Mouse (Mus musculus) adrenal gland, adult 18-20 months (tissue): Measurements from ENCODE around the gene Plekhh2. TPM values are rescaled to one million over a fixed set of nuclear protein-coding genes. Genes with fewer than 3 reads are reported as not detected.

Source experiments
- DNase-seq, 2 experiments: peaks; one replicate each; pipeline ENCODE4 v3.0.0; 2021 to 2022; ENCODE audit warnings: low spot score in 2 of 2
- total RNA-seq, 2 experiments: library from RNA; stranded (reverse); gene quantifications; 1 replicate in 1 of 2; 2 replicates in 1 of 2; pipeline ENCODE4 v1.2.3; 2021

The Plekhh2 gene
- total RNA-seq, 2 experiments from 2014 or later, result 2.5 to 3.9 TPM

DNA sequence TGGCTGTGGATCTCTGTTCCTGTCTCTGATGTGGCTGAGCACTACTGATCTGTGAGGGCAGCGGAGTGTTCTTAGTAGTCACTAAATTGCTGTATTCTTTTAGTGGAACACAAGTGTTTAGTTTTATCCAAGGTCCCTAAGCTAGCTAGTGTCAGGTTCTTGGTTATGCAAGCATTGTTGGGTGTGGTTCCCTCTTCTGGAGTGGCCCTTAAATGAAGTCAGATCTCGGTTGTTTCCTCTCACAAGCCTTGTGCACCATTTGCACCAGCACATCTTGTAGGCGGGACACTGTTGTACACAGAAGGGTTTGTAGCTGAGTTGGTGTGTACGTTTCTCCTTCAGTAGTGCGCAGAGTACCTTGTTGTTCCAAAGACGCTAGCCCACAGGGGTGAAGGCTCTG, 126.3 kb downstream of the Plekhh2 start:
- DNase-seq, result no peak

DNA sequence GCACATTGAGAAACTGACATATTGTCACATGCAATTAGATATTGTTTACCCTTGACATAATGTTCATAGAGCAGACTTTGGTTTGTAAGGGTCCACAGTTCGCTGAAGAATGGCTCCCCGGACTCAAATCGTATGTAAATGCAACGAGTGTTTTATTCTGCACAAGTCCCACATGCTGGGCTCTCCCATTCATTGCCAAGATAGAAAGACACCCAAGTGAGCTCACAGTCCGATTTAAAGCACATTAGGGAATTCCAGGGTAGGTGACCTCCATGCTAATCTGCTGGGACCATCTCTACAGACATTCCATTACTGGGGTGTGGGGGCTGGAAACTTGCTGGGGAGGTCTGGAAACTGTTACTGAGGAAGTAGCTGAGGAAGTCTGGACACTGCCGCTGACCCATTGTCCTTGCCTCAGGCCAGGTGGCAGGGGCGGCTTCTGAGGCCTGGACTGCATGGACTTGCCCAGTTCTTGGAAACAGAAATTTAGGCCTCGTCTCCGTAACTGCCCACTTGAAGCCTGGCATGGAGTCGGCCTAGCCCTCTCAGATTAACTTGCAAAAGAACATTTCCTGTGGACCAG, 128.2 kb downstream of the Plekhh2 start:
- no peak for DNase-seq

DNA sequence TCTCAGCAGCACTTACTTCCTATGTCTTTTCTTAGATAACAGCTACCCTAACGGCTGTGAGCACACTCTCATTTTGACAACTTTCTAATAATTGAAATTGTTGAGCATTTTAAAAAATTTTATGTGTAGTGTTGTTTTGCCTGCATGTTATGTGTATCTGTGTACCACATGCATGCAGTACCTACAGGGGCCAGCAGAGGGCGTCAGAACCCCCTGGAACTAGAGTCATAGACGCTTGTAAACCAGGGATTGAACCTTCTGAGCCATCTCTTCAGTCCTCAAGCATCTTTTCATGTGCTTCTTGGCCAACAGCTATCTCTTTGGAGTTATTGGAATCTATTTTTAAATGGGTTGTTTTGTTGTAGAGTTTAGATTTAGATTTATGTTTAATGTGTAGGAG, 130.2 kb downstream of the Plekhh2 start:
- peak; percentile 27 to 58 for DNase-seq

DNA sequence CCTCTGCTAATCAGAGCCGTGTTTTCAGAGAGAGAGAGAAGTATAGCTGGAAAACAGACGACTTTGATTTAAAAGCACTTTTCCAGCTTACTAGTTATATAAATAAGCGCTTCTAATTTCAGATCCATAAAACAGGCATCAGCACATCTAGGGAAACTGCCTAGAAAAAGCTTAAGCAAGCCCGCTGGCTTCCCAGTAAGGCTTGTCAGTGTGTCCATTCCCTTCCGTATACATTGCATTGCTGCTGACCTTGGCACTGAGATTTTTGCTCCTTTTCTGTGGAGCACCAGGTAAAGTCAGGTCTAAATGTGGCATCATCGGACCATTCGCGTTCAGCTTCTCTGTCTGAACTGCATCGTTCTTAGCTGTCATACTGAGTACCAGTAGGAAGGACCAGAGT, 130.6 kb downstream of the Plekhh2 start:
- no peak for DNase-seq

DNA sequence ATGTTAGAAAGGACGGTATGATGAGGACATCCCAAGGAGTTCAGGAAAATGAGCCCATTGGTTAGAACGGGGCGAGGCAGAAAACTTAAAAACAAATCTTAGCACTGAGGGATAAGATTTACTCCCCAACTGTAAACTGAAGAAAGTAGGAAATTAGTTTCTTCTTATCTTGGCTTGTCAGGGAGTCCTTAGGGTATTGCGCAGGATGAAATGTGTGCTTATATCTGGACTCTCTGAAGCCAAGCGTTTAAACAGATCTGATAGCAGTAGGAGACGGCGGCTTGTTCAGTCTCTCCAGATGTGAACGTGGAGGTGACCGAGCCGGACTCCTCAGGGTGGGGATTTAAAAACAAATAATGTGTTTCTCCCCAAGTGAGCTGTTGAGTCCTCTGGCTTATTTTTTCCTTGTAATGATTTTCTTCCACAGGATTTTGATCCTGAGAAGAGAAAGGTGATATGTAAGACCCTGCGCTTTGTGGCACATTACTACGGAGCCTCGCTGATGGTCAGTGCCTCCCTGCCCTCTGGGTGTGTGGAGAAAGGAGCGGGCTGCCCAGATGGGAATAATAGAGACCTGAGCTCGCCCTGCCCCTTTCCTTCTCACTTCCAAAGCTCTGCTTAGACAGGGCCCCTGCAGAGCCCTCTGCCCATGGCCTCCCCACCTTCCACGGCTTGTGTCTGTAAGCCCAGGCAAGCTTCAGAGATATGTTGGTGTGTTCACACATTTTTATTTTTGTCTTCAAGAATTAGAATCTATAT, 132.8 kb downstream of the Plekhh2 start:
- DNase-seq, result no peak

DNA sequence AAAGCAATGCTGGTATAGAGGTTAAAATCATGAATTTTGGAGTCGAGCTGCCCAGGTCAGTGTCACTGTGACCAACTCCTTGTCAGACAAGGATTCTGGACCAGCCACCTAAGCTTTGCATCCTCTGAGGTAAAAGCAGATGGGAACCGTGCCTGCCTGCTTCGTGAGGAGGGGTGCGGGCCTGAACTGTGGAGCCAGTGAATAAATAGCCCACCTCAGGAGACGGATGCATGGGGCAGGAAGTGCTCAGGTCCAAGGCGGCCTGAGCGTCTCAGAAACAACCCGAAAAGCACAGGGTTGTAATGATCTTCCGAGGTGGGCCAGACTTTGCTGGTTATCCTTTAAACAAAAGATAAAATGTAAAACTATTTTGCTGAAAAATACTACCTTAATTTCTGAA, 133.4 kb downstream of the Plekhh2 start:
- no peak for DNase-seq

DNA sequence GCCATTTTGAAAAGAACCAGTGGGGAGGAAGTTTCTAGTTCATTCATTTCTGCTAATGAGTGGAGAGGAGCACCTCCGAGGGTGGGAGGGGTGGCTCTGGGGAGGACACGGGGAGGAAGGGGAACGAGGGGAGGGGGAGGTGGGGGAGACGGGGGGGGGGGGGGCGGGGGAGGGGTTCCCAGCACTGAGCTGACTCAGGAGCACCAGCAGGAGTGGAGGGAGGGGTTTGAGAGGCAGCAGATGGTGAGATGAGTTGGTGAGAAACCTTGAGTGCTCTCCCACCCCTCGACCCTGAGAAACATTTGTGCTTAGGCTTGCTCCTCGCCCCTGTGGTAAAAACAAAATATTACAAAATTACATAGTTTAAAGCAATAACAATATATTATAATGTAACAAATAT, 134.2 kb downstream of the Plekhh2 start:
- DNase-seq, result no peak

DNA sequence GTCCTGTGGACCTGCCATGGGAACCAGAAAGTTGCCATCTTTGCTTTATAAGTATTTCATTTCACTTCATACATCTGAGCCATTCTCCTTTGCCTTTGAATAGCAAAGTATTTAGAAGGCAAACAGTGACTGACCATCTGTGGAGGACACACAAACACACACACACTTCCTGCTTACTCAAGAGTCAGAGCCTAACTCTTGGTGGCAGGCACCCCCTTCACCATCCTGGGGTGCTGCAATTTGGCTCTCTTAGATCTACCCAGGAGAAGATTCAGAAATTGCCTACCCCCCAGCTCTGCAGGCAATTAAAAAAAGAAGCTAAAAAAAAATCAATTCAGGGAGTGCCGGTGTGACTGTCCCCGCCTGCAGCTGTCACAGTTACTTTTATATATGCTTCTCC, 134.8 kb downstream of the Plekhh2 start:
- no peak for DNase-seq

DNA sequence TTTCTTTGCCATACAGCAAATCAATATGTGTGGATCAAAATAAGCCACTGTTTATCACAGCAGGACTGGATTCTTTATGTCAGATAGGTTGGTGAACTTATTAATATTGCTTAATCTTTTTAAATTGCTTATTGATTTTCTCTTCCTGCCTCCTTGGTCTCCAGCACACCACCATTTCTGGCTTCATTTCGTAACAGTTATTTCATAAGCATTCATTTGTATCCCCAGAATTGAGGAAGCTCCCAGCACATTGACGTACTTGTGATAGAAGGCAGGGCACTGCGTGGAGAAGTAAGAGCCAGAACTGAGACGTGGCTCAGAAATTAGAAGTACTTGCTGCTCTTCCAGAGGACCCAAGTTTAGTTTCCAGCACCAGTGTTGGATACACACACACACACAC, 135.9 kb downstream of the Plekhh2 start:
- DNase-seq, result no peak

DNA sequence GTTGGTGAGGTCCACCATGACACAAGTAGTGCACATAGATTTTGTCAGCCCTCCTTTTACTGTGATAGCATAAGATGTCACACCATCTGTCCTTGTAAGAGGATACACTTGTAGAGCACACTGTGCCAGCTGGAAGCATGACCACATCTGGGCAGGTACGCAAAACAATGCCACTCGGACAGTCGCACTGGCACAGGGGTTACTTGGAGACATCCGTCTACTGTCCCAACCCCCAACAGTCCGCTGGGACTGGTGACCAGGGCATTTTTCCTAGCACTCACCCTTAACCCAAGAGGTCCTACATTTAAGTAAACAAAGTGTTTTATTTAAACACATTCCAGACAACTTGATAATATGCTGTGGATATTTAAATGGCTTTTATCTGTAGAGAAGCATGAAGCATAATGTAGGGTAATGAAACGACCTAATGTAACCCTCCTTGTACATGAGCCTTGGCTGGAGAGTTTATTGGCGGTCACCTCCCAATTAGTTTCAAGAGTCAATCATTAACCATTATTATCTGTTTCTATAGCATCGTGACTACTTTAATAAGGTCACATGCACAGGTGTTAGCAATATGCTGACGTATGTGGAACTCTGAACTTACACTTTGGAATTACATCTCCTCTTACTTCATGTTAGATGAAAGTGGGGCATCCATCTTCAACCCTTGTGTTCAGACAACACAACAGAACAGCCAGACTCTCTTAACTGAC, 138.8 kb downstream of the Plekhh2 start:
- no peak for DNase-seq

DNA sequence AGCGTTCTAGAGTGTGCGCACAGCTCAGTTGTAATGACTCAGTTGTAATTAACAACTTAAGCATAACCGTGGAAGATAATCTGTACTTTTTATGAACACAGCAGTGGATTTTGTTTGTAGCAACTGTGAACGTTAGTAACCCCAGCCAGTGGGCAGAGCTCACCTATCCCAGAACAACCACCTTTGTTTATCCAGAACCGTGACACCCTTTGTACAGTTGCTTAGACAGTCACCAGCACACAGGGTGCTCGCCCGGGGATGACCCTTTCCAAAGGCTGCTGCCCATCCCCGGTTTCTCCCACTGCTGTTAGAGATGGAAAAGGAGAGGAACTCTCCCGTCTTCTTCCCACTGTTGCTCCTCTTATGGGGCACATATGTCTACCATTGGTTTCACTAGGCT, 141.8 kb downstream of the Plekhh2 start:
- no peak for DNase-seq

DNA sequence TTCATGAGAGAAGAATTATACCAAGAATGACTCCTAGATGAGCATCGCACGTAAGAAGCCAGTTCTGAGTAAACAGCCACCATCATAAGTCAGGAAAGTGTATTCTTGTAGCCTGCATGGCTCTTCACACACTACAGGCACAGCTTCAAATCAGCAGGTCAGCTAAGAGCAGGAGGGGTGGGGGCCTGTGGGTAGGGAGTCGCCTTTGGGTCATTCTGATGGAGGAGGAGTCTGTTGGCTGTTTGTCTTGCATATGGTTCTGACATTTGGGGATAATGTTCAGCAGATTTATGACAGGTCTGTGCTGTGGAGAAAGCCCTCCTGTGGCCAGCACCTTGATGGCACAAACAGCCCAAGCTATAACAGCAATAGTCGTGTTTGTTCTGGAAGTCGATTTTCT, 144.5 kb downstream of the Plekhh2 start:
- no peak for DNase-seq

DNA sequence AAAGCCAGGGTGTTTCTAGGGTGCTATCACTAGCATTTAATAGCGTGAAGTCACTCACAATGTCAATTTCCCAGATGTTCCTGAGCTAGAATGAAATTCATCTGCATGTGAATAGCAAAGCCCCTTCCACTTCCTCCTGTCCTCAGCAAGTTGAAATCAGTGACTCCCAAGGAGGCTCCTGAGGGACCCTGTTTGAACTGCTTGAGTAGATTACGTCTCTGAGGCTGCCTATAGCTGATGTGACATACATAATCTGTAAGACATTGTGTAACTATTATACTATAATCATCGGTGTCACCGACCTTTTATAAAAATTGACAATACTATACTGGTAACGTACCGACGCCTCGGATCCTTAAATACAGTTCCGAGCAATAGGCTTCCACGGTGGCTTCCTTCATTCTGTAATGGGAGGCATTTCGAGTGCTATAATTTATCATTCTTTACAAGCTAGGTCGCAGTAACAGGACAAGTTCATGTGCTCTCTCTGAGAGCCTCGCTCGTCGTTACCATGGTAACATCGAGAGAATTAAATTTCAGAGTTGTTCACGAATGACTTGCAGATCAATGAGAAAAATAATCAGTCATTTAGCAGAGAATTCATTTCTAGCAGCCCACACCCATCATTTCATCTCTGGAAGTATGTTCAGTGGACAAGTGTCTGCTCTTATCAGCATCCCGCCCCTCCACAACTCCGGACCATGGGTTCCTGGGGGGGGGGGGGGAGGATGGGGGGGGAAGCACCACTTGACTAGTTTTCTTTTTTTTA, 145.1 kb downstream of the Plekhh2 start:
- DNase-seq, result no peak

DNA sequence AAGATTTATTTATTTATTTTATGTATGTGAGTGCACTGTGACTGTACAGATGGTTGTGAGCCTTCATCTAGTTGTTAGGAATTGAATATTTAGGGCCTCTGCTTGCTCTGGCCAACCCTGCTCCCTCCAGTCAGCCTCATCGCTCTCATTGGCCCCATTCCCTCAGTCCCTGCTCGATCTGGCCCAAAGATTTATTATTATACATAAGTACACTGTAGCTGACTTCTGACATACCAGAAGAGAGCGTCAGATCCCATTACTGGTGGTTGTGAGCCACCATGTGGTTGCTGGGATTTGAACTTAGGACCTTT, 145.7 kb downstream of the Plekhh2 start:
- no peak for DNase-seq

DNA sequence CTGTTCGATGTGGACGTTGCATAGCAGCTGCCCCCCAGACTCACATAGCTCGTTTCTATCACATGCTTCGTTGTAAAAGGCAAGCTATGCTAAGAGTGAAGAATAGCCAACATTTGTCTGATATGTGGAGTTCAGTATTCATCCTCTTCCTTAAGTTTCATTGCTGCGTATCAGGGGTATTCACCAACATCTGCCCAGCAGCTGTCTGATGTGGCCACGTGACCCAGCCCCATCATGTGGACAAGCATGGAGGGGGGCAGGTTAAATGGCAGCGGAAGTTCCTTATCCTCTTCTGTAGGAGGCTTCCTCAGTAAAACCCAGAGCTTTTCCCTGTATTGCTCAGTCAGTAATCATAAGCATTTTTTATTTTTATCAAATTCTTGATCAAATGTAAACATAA, 146.1 kb downstream of the Plekhh2 start:
- DNase-seq, result no peak

DNA sequence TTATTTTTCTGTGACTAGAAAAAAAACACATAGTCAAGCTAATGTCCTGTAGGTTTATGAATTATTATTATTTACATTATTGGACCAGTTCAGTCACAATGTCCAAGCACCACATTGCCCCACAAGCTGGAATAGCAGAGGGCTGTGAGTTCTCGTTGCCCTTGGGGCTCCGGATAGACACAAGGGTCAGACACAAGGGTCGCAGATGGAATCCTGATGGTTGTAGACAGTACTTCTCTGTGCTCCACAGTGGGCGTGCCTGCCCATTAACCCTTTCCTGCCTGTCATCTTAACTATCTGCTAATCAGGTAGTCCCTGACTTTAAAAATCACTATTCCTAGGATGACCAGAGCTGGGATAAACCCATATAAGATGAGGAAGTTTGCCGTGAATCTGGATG, 146.5 kb downstream of the Plekhh2 start:
- DNase-seq, result no peak

DNA sequence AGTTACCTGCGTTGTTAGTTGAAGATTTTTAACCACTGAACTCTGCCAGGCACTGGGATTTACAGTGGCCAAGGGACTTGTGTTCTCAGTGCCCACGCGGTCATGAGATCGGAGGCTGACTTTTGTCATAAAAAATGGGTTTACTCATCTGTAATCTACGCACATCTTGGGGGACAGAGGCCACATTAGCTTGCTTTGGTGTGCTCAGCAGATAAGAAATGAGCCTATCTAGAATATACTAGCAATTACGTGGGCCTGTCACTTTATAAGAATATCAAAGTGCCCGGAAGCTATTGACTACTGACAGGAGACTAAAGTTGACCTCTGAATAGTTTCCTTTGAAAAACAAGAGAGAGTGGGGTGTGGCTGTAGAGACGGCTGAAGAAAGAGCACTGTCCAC, 147.3 kb downstream of the Plekhh2 start:
- DNase-seq, result no peak

DNA sequence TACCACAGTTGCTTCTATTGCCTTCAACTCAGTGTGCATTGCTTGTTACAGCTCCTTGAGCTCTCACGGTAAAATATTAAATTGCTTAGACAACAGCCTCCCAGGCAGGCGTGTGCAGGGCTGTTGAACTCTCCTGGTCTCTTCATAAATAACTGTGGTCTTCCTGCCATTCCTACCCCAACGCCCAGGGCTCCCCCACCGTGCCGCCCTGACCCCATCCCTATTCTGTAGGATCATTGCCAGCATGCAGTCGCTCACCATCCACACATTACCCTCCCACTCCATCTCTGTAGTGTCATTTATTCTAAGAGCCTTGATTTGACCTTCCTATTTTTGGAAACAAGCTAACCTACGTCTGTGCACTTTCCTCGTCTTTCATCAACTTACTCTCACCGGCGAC, 153.4 kb downstream of the Plekhh2 start:
- no peak for DNase-seq

DNA sequence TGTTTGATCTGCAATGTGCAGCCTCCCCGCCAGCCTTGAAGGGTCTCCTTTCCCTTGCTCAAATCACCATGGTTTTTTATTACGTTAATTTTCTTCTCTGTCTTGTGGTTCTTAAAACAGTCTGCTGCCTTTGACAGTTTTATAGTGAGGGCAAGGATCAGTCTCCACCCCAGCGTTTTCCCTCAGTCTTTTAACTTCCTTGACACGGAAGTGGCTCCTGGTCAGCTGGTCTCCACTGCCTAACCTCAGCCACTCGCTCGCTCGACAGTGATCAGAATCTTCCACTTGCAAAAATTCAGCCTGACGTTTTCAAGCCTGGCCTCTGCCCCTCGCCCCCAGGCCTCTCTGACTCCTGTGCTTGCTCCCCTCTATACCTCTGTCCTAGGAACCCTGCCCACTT, 154.0 kb downstream of the Plekhh2 start:
- DNase-seq, result no peak

DNA sequence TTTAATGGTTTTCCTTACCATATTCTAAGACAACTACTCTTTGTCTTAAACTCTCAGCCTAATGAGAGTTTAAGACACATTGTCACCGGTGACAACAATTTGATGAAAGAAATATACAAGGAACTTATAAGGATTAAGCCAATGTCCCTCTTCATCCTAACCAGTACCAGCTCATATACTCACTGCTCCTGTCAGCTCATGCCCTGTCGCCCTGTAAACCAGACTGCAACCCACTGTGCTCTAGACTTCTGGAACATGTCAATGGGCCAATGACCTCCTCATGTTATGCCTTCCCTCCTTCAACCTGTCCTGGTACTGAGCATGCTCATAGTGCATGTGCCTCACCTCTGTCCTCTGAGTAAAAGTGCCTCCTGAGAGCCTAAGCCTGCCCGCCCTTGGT, 156.2 kb downstream of the Plekhh2 start:
- DNase-seq, result no peak
